Mouse (Mus musculus): Measurements from ENCODE around the gene Anp32e. TPM values are rescaled to one million over a fixed set of nuclear protein-coding genes. Genes with fewer than 3 reads are reported as not detected.
"Not testable (repeated sequence)": the region's sequence is repeated elsewhere in the genome, so short reads cannot be mapped to it uniquely, and the experiment has no call there.

The Anp32e gene
- polyA plus RNA-seq, 1 experiment from 2014 or later = 173 TPM

DNA sequence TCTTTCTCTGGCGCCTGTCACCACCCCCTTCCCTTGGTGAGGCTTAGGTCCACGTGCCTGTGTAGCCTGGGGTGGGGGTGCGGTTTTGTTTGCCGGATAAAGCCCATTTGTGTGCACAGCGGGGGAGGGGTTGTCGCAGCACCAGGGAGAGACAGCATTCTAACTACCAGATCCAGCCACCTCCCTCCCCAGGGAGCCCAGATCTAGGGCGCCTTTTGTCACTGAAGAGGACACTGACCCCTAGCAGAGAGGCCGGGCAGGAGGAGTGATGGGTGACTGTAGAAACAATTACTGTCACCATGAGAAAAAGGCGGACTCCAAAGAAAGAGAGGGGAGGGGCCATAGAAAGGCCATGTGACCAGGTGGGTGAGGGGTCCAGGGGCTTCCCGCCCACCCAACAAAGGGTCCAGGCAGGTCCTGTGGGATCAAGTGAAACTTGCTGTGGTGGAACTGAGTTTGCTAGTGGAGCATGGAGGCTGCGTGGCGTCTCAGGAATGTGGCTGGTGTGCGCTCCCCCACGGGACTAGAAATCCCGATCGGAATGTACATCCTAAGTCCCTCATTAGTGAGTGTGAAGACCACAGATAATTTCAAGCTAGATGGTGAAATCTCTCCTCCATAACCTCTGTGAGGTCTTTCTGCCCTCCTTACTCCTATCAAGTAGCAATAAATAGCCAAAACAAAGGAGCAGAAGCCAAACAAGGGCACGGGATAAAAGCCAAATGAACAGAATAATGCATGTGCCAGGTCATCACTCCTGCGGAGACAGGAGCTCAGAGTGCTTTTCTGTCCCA is 23.7 kb upstream of the Anp32e start:
- Histone ChIP-seq H3K27ac (replicated peaks) (no peak overlapping the region), H3K4me2 (replicated peaks) (peak overlapping the region; percentile 73), H3K4me1 (peaks cover 40% of the 10 kb centered on the region), H3K27me3 (peaks cover 23% of the 10 kb centered on the region; the same call in 1 of the 2 replicates), H3K4me3 (replicated peaks) (peak overlapping the region; percentile 36), H3K36me3 (no peaks in the 10 kb centered on the region), H3K9ac (peak overlapping the region; percentile 21; the same call in 1 of the 2 replicates), H3K9me3 (replicated peaks) (no peaks in the 10 kb centered on the region)
- ATAC-seq (ENCODE audit: insufficient number of reproducible peaks, low FRiP score, low TSS enrichment, low read depth) = no peak
- WGBS = under 1% methylated on average over 18 of the region's 18 CpGs

DNA sequence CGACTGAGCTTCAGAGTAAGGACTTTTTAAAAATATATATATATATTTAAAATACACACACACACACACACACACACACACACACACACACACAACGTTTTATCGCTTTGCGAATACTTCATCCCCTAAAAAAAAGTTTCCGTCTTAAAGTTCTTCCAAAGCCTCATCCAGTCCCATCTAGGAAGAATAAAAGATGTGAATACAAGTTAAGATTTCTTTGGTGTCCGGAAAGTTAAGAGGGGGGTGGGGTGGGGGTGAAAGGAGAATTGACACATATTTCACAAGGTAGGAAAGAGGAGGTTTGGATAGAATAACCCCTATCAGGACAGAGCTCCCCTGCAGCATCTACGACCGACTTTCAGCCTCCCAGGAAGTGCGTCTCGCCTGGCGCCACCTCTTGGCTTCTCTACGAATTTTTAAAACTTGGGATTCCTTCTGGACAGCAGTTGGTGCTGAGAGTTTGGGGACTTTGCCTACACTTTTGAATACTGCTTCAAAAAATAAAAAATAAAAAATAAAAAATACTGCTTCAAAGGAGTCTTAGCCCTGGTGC is 23.0 kb upstream of the Anp32e start:
- H3K27me3 ChIP-seq = peaks cover 23% of the 10 kb centered on the region; the same call in 1 of the 2 replicates
- peak overlapping the region; percentile 73 for H3K4me2 ChIP-seq (replicated peaks)
- peaks cover 40% of the 10 kb centered on the region for H3K4me1 ChIP-seq
- no peak for ATAC-seq (ENCODE audit: insufficient number of reproducible peaks, low FRiP score, low TSS enrichment, low read depth)
- no peak overlapping the region for H3K9ac ChIP-seq
- H3K4me3 ChIP-seq (replicated peaks) = peak overlapping the region; percentile 27
- no peaks in the 10 kb centered on the region for H3K36me3 ChIP-seq
- H3K9me3 ChIP-seq (replicated peaks) = no peaks in the 10 kb centered on the region
- WGBS = under 1% methylated on average over 12 of the region's 12 CpGs
- no peak overlapping the region for H3K27ac ChIP-seq (replicated peaks)

DNA sequence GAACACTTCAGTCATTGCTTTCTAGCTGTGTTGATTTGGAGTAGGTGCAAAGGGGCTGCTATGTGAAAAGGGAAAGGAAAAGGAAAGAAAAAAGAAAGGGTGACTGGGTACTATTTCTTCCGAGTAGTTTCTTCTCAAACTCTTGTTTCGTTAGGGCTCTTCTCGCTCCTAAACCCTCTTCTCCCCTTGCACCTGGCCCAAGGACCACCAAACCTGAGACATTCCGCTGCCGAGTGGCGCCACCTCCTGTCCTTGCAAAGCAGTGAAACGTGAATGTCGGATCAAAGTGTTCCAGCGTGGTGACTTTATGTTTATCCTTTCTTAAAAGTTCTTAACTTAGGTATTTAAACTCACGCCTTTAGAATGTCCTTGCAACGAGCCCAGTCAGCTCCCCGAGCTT is 22.2 kb upstream of the Anp32e start:
- Histone ChIP-seq H3K4me1 (peaks cover 36% of the 10 kb centered on the region), H3K27ac (replicated peaks) (no peak overlapping the region), H3K36me3 (no peaks in the 10 kb centered on the region), H3K27me3 (peaks cover 23% of the 10 kb centered on the region; the same call in 1 of the 2 replicates), H3K4me2 (replicated peaks) (peak overlapping the region; percentile 73), H3K9me3 (replicated peaks) (no peaks in the 10 kb centered on the region), H3K9ac (no peak overlapping the region), H3K4me3 (replicated peaks) (peak overlapping the region; percentile 27)
- ATAC-seq (ENCODE audit: insufficient number of reproducible peaks, low FRiP score, low TSS enrichment, low read depth) = no peak
- under 1% methylated on average over 12 of the region's 12 CpGs for WGBS

DNA sequence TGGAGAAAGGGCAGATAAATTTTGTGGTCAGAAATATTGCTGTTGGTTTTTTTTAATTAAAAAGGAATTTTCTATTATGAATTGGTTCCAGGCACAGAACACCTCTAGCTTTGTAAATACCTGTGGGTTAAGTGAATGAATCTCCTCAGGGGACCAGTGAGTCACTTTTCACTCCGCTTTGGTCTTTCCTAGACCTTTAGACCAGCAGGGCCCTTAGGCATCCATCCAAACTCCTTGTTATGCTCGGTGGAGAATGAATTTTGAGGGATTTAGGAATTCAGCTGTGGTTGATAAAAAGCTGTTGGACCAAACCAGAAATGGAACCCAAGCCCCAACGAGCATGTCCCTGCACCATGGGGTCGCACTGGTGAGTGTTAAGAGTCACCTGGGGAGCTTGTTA is 21.4 kb upstream of the Anp32e start:
- Histone ChIP-seq H3K9me3 (replicated peaks) (no peaks in the 10 kb centered on the region), H3K36me3 (no peaks in the 10 kb centered on the region), H3K4me1 (peaks cover 32% of the 10 kb centered on the region), H3K9ac (no peak overlapping the region), H3K27me3 (peaks cover 23% of the 10 kb centered on the region; the same call in 1 of the 2 replicates), H3K4me2 (replicated peaks) (no peak overlapping the region), H3K4me3 (replicated peaks) (no peak overlapping the region), H3K27ac (replicated peaks) (no peak overlapping the region)
- WGBS = 34% methylated on average over 4 of the region's 4 CpGs
- no peak for ATAC-seq (ENCODE audit: insufficient number of reproducible peaks, low FRiP score, low TSS enrichment, low read depth)

DNA sequence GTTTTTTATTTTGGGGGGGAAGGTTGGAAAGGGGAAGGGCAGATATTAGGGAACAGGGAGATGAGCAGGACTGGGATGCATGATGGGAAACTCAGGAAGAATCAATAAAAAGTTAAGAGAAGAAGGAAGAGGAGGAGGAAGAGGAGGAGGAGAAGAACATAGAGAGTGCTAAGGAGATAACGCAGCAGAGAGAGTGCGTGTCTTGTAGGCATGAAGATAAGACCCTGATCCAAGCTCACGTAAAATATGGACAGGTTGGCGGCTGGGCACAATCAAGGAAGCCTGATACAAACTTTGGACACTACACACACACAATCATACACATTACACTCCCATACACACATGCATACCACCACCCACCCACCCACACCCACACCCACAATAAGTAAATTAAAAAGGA is 14.3 kb upstream of the Anp32e start:
- Histone ChIP-seq H3K4me2 (replicated peaks) (no peak overlapping the region), H3K4me1 (no peaks in the 10 kb centered on the region), H3K27me3 (no peaks in the 10 kb centered on the region), H3K9ac (no peak overlapping the region), H3K4me3 (replicated peaks) (no peak overlapping the region), H3K36me3 (no peaks in the 10 kb centered on the region), H3K27ac (replicated peaks) (no peak overlapping the region), H3K9me3 (replicated peaks) (no peaks in the 10 kb centered on the region)
- WGBS = 92% methylated on average over 4 of the region's 4 CpGs
- ATAC-seq (ENCODE audit: insufficient number of reproducible peaks, low FRiP score, low TSS enrichment, low read depth) = no peak

DNA sequence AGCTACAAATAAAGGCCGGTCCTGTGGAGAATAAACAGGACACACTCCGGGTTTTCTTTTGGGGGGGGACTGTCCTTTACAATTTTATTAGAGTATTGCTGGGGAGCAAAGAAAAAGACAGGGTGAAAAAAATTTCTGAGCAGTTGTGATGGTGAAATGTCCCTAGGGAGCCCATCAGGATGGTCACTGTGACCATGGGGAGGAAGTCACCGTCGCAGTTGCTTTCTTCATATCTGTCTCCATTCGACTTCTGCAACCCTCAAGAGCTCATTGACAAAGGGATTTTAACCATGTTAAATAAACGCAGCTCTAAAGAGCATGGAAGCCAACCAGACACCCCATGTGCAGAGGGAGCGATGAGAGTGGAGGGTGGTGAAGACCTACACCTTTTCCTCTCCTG is 12.3 kb upstream of the Anp32e start:
- Histone ChIP-seq H3K4me2 (replicated peaks) (no peak overlapping the region), H3K27ac (replicated peaks) (no peak overlapping the region), H3K9me3 (replicated peaks) (no peaks in the 10 kb centered on the region), H3K36me3 (no peaks in the 10 kb centered on the region), H3K27me3 (no peaks in the 10 kb centered on the region), H3K4me3 (replicated peaks) (no peak overlapping the region), H3K4me1 (no peaks in the 10 kb centered on the region), H3K9ac (no peak overlapping the region)
- ATAC-seq (ENCODE audit: insufficient number of reproducible peaks, low FRiP score, low TSS enrichment, low read depth) = no peak
- WGBS = 75% methylated on average over 7 of the region's 7 CpGs

DNA sequence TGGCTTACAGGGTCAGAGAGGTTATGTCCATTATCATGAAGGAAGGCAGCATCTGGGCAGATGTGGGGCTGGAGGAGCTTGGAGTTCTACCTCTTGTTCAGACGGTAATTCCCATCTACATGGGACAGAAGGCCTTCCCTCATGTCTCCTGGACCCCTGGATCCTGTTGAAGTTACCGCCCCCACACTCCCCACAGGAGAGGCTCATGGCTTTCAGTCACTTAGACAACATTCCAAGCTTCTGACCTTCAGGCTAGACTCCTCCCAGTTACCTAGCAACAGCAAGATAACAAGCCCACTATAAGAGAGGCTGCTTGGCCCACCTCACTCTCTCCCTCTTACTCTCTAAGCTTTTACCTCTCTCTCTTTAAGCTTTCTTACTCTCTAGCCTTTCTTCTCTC is 8.5 kb upstream of the Anp32e start:
- not testable (repeated sequence) for H3K4me3 ChIP-seq (replicated peaks); ATAC-seq (ENCODE audit: insufficient number of reproducible peaks, low FRiP score, low TSS enrichment, low read depth); H3K4me1 ChIP-seq; H3K9me3 ChIP-seq (replicated peaks); H3K4me2 ChIP-seq (replicated peaks); H3K9ac ChIP-seq; H3K27ac ChIP-seq (replicated peaks); H3K27me3 ChIP-seq; H3K36me3 ChIP-seq
- WGBS = 45% methylated on average over 2 of the region's 2 CpGs

DNA sequence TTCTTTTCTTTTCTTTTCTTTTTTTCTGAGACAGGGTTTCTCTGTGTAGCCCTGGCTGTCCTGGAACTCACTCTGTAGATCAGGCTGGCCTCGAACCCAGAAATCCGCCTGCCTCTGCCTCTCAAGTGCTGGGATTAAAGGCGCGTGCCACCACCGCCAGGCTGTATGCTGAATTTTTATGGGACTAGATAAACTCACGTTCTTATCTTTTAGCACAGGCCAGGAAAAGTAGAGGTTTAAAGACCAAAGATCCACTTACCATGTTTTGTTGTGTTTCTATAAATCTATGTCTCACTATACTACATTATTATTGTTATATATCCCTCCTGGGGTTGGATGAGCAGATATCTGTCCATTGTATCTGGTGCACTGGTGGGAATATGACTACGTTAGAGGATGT is 5.6 kb upstream of the Anp32e start:
- H3K9me3 ChIP-seq (replicated peaks); H3K27me3 ChIP-seq; H3K4me3 ChIP-seq (replicated peaks); H3K4me1 ChIP-seq; H3K36me3 ChIP-seq; H3K27ac ChIP-seq (replicated peaks); H3K4me2 ChIP-seq (replicated peaks); ATAC-seq (ENCODE audit: insufficient number of reproducible peaks, low FRiP score, low TSS enrichment, low read depth); H3K9ac ChIP-seq: not testable (repeated sequence)
- WGBS = 93% methylated on average over 7 of the region's 7 CpGs

DNA sequence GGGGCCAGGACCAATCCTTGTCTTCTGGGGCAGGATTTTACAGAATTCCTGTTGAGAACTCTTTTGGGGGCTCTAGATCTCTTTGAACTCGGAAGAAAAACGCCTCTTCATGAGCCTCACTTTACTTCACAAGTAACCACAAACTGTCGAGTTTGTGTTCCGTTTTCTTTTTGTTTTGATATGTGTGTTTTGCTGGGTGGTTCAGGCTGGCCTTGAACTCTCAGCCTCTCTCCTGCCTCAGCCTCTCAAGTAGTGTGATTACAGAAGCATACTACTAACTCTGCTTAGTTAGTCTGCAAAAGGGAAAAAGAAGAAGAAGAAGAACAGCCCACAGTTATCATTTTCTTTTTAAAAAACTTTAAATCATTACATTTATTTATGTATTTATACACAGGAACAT is 4.9 kb upstream of the Anp32e start:
- H3K9me3 ChIP-seq (replicated peaks) = no peaks in the 10 kb centered on the region
- H3K4me2 ChIP-seq (replicated peaks) = no peak overlapping the region
- no peak for ATAC-seq (ENCODE audit: insufficient number of reproducible peaks, low FRiP score, low TSS enrichment, low read depth)
- no peak overlapping the region for H3K4me3 ChIP-seq (replicated peaks)
- no peak overlapping the region for H3K27ac ChIP-seq (replicated peaks)
- peaks cover 3% of the 10 kb centered on the region; the same call in 1 of the 2 replicates for H3K4me1 ChIP-seq
- no peaks in the 10 kb centered on the region for H3K27me3 ChIP-seq
- WGBS = 64% methylated on average over 4 of the region's 4 CpGs
- H3K36me3 ChIP-seq = no peaks in the 10 kb centered on the region
- H3K9ac ChIP-seq = no peak overlapping the region

DNA sequence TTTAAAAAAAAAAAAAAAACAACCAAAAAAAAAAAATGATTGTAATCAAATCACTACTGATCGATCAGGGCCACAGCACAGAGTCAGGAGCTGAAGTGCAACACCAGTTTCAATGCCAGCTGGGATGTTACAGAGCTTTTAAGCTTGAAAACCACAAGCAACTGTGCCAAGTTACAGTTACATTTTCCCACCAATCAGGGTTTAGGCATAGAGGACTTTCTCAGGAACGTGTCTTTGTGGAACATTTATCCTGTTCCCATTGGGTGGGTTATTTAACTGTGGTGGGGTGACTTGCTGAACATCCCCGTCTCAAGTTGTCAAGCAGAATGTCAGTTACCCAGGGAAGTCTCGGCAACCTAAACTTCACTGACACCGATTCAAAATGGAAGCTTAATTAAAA is 4.0 kb upstream of the Anp32e start:
- no peak overlapping the region for H3K4me2 ChIP-seq (replicated peaks)
- WGBS = 50% methylated on average over 5 of the region's 5 CpGs
- ATAC-seq (ENCODE audit: insufficient number of reproducible peaks, low FRiP score, low TSS enrichment, low read depth) = no peak
- peaks cover 3% of the 10 kb centered on the region; the same call in 1 of the 2 replicates for H3K4me1 ChIP-seq
- H3K4me3 ChIP-seq (replicated peaks) = no peak overlapping the region
- H3K27ac ChIP-seq (replicated peaks) = no peak overlapping the region
- H3K9me3 ChIP-seq (replicated peaks) = no peaks in the 10 kb centered on the region
- no peaks in the 10 kb centered on the region for H3K27me3 ChIP-seq
- H3K9ac ChIP-seq = no peak overlapping the region
- H3K36me3 ChIP-seq = no peaks in the 10 kb centered on the region

DNA sequence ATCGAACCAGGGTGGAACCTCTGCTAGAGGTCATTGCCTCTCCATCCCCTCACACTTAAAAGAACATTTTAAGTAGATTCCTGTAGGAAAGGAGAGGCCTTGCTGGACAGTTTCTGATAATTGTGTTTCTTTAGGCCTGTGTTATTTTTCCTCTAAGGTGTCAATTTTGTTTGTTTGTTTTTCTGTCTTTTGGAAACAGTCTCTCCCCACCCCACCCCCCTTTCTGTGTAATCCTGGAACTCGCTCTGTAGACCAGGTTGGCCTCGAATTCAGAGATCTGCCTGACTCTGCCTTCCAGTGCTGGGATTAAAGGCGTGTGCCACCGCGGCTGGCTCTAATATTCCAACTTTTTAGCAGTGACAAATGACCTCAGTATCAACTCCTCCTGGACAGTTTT is 787 bp upstream of the Anp32e start:
- Histone ChIP-seq H3K27me3 (no peaks in the 10 kb centered on the region), H3K4me3 (replicated peaks) (peak overlapping the region; percentile 88), H3K9me3 (replicated peaks) (no peaks in the 10 kb centered on the region), H3K9ac (0 out of 2 replicates have a peak overlapping the region, but pooled peaks have one; percentile 34), H3K27ac (replicated peaks) (peak overlapping the region; percentile 84), H3K4me2 (replicated peaks) (peak overlapping the region; percentile 65), H3K4me1 (peaks cover 6% of the 10 kb centered on the region; the same call in 1 of the 2 replicates), H3K36me3 (no peaks in the 10 kb centered on the region)
- WGBS = 68% methylated on average over 6 of the region's 6 CpGs
- ATAC-seq (ENCODE audit: insufficient number of reproducible peaks, low FRiP score, low TSS enrichment, low read depth) = no peak

Data from embryonic facial prominence, embryonic 15.5 days (tissue).